Mouse (Mus musculus): ENCODE measurements at regions not wholly inside any gene's neighbourhood (a gene's known extent, or its start where the extent isn't known, plus 50 kb on each side); places are given as distances from the start of the nearest gene placed in this dataset.

DNA sequence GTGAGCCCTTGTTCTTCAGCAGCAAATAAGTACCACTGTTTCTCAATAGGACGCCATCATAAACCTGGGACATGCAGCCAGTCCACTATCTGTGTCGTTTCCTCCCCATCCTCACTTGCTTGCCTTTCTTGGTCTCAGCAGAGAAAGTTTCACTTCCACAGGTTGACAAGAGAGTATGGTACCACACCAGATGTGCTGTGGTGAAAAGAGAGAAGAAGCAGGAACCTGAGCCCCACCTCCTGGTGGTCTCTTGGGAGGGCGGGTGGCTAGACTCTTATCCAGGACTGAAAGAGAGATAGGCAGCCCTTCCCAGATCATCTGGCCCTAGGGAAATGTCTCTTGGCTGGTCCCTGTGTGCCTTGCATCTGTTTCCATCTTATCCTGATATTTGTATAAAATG is 133.1 kb upstream of the Zmiz1 start:
- DNase-seq (ENCODE audit: low read depth, low spot score) = no peak

DNA sequence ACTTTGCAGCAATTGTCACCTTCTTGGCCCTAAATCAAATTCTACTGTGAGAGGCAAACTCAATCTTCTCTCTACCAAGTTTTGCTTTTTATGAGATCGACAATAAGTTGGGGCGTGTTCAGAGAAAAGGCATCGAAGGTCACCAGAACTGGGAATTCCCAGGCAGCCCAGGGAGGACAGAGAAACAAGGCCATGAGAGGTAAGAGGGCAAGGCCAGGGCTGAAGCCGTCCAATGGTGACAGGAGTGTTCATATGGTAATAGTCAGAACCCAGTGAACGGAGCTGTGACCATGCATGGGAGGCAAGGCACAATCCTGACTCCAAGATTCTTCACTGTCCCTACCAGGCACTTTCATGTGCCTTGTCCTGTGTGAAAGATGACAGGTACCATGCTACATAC is 130.8 kb upstream of the Zmiz1 start:
- DNase-seq (ENCODE audit: low read depth, low spot score) = no peak

DNA sequence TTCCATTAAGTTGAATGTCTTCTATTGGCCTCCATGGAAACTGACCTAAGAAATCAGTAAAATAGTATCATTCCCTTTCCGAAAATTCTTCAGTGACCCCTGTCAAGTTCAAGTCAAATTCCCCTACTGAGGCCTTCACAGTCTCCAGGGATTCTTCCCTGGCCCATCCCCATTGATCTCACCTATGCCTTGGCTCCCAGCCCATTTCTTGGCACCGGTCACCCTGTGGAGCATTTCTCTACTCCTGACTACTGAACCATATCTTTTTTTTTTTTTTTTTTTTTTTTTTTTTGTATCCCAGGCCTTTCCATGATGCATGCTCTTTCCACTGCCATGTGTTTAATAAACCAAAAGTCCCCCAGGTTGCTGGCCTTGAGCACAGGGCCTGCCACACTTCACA is 124.8 kb upstream of the Zmiz1 start:
- DNase-seq (ENCODE audit: low read depth, low spot score) = no peak

DNA sequence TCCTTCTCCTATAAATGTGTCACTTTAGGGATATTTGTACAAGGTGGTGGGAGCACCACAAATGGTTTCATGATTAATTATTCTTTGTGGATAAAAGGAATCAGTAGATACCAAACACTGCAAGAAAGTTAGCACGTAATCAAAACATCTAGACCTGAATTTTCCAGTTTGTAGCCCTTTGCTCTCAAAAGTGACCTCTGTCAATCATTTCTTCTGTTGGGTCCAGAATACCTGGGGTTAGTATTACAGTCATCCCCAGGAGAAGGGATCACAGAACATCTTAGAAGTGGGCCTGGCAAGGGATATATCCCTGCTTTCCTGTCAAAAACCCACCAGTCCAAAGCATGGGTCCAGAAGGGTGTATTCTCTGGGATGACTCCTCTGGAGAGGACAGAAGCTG is 122.1 kb upstream of the Zmiz1 start:
- DNase-seq (ENCODE audit: low read depth, low spot score) = no peak

DNA sequence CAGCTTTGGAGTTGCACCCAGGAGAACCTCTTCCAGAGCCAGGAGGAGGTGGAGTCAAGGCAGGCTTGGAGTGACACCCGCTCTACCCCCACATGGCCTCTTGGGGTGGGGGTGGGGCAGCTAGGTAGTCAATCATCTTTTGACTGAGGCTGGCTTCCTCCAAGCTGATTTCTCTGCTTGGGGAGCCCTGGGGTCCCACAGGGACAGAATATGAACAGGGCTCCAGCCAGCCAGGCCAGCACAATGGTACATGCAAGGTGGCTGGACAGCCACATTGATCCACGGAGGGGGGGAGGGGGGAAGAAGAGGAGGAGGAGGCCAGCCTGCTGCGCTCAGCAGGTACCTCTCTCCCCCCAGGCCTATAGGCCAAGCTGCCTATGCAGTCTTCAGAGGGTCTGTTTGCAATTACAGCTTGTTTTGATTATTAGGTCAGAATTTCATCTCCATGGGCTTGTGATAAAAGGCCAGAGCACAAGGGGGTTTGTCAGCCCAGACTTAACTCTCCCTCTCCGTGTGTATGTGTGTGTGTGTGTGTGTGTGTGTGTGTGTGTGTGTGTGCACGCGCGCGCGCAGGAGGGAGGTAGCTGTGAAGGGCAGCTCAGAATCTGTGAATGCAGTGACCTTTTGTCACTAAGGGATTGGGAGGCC is 120.5 kb upstream of the Zmiz1 start:
- peak; percentile 59 for DNase-seq (ENCODE audit: low read depth, low spot score)

DNA sequence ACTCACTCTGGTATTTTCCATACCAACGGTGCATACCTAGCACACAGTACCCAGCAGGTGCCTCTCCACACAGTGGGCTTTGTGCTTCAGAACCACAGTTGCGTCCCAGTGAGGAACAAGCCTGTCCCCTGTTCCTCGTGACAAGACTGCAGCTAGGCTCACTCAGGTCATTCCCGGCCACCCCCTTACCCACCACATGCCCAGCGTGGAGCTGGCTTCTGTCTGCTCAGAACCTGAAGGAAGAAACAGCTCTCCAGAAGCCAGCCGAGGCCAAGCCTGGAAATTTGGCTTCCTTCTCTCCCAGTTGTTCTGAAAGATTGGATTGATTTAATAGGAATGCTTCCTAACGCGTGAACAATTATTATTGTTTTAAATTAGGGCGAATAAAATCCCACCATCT is 118.1 kb upstream of the Zmiz1 start:
- no peak for DNase-seq (ENCODE audit: low read depth, low spot score)

DNA sequence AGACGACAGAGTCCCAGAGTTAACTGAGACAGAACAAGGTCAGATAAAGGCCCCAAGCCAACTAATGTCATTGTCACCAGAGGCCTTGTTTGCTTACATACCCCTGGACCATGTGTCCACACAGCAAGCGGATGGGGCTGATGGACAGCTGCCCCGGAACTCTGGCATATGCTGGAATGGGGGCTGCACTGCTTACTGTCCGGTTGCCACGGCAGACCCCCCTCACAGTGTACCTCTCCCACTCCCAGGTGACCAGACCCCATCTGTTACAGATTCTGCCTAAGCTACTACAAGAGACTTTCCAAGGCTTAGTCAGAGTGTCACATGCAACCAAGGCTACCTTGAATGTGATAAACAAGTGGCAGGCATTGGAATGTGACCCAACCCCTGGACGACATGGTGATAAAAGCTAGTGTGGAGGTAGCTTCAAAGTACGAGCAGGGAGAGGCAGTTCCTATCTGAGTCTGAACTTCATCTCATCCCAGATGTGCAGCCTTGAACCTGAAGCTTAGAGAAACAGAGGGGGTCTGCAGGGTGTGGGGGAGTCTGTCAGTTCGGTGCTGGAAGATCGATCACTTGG is 117.0 kb upstream of the Zmiz1 start:
- DNase-seq (ENCODE audit: low read depth, low spot score) = no peak

DNA sequence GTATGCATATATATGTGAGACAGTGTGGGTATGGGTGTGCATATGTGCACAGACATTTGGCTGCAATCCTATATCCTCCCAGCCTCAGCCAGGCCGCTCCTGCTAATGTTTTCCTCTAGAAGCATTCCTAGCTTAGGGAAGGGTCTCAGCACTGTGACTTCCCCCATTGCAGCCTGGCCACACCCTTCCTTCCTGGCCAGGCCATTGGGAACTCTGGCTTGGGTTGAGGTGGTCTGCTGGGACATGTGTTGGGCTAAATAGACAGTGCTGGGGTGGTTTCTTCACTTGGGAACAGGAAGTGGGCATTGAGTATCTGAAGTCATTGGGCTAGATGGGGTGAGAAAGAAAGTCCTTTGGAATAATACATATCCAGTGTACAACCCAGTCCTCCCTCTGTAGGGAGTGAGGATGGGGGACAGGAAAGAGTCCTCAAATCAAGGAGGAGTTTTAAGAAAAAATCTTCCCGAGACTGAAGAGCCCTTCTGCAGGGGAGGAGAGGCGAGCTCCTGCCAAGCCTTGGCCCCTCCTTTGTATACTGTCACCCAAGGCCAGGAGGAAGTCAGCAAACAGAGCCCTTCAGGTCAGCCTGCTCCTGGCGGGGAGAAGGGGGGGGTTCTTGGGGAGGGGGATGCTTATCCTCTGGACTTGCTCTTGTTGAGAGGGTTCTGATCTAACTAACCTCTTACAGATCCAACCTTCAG is 116.0 kb upstream of the Zmiz1 start:
- no peak for DNase-seq (ENCODE audit: low read depth, low spot score)

DNA sequence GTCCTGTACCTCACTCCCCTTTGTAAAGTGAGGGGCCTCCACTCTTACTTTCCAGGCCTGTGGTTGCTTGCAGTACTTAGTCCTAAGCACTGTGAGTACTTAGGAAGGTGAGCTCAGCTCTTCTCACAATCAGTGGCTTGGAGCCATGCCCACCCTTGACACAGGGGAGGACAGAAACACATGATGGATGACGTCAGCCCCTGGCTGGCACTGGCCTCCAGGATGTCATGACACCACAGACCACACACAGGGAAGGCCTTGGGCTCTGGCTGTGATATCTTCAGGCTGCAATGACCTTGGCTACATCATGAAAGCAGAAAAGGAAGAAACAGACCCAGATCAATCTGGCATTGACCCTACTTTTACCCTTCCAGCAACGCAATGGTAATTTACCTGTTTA is 113.0 kb upstream of the Zmiz1 start:
- no peak for DNase-seq (ENCODE audit: low read depth, low spot score)

DNA sequence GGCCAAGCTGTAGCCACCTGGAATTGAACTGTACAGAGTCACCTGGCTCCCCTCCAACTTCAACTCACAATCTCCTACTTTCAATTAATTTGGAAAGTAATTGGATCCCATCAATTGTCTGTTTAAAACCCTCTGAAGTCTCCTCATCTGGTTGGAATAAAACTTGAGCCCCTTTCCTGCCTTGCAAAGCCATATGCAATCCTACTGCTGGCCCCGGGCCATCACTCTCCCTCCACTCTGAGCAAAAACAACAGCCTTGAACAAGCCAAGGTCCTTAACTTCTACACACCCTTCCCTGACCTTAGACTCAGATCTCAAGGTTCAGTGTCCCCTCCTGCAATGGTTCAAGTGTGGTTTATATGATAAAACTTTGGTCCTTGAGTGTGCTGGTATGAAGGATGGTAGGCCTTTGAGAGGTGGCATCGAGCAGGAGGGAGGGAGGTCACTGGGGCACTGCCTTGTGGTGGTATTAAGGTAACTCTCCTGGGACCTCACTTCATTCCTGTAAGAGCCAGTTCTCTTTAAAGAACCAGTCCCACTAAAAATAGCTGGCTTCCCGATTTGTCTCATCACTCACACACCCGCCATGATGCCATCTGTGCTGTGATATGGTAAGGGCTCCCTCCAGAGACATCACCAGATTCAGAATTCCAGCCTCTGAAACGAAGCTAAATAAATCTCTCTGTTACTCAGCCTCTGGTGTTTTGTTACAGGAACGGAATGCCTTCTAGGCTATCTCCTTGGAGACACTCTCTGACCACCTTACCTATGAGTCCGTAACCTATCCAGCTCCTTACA is 112.0 kb upstream of the Zmiz1 start:
- DNase-seq (ENCODE audit: low read depth, low spot score) = no peak

DNA sequence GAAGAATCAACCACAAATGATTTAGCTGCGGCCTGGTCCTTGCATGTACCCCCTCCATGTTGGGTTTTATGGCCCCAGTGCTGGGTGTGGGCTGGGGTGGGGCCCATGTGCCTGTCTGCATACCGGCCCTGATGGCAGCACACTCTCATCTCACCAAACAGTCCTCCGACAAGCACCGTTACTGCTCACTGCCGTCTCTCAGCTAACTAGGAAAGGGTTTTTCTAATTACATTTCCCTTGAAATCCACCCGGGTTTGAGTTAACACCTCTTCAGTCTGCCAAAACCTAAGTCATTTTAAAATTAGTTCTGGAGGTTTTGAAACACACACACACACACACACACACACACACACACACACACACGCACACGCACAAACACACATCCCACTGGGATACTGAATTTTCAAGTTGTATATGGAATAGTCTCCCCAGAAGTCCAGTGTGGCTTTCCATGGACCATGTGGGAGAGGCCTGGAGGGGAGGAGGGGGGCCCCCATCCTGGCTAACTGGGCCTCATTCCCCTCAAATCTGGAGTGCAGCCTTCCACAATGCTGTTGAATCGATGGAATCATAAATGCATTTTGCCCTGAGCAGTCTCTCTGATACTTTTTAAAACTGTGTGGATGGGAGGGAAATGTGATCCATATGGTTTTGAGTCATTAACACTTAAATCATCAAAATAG is 108.6 kb upstream of the Zmiz1 start:
- DNase-seq (ENCODE audit: low read depth, low spot score) = no peak

DNA sequence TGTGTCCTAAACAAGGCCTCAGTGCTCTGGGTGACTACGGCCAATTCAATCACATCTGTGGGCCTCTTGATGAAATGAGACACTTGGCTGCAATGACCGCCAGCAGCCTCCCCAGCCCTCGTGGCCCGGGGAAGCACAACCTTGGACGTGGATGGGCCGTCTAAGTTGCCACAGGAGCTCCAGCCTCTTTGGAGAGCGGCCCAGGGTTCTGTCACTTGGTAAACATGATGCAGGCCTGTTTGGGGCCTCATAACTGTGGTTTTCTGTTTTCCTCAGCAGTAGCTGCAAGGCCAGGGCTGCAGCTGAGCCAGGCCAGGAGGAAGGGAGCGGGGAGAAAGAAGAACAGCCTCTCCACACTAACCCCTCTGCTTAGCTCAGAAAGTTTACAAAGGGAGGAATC is 105.2 kb upstream of the Zmiz1 start:
- no peak for DNase-seq (ENCODE audit: low read depth, low spot score)

DNA sequence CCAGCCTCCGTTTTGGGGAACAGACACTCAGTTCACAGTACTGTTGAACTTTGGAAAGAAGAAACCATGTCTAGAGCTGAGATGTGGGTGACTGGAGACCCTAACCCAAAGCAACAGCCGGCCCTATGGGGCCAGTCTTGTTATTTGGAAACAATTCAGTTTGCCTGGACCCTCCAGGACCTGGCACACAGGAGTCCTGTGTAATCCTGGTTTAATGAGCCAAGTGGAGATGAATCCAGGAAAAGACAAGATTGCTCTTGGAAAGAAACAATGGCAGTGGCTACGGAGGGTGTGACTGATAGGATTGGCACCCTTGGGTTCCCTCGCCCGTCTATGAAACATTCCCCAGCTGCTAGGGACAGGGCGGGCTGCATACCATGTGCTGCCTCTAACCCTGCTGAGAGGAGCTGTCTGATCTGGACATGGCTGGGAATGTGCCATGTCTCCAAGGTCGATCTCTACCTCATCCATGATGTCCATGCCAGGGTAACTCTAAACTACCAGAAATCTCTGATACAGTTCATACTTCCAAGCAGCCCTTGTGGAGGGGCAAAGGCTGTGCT is 104.6 kb upstream of the Zmiz1 start:
- DNase-seq (ENCODE audit: low read depth, low spot score) = no peak

DNA sequence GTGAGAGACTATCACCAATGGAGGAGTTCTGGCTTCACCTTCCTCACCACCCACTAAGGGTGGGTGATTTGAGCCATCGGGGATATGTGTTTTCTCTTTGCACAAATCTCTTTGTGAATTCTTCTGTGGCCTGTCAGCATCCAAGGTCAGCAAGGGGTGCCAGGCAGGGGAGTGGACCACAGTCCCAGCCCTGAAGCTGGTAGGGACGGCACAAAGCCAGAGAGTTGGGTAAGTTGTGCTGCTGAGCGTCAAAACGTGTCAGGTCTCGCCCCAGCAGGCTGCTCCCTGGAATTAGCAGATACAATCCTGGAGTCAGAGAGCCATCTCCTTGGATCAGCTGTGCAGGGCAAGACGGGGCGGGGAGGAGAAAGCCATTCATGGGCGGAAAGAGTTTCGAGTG is 101.2 kb upstream of the Zmiz1 start:
- DNase-seq (ENCODE audit: low read depth, low spot score) = no peak

DNA sequence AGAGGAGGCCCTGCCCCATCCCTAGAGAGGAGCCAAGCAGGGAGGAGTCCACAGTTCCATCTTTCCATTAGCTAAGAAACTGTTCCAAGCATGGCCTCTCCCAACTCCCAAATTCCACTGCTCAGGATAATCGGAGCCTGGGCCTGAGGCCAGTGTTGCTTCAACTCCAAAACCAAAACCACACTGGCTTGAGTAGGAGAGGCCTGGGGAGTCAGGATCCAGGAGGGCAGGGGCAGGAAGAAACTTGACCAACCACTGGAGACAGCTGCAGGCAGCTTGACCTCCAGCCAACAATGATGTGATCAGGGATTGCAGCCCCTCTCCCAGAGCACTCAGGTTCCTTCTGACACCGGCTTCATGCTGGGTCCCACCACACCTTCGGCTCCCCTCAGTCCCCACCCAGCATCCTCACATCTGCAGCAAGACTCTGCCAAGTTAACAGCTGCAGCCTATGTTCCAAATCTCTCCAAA is 99.1 kb upstream of the Zmiz1 start:
- DNase-seq (ENCODE audit: low read depth, low spot score) = no peak

DNA sequence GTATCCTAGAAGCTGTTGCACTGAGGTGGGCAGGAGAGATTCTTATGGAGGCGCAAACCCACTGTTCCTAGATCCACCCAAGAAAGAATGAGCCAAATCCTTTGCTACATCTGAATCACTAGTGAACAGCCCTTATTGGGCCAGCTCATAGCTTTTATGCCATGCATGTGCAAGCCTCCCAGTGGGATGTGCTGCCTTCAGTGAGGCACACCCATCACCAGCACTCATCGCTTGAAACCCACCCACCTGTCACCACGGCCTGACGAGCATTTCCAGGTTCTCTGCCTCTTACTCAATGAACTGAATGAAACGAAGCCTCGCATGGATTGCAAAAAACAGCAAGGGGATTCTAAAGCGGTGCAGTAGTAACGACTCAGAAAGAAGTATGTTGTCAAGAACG is 98.3 kb upstream of the Zmiz1 start:
- no peak for DNase-seq (ENCODE audit: low read depth, low spot score)

DNA sequence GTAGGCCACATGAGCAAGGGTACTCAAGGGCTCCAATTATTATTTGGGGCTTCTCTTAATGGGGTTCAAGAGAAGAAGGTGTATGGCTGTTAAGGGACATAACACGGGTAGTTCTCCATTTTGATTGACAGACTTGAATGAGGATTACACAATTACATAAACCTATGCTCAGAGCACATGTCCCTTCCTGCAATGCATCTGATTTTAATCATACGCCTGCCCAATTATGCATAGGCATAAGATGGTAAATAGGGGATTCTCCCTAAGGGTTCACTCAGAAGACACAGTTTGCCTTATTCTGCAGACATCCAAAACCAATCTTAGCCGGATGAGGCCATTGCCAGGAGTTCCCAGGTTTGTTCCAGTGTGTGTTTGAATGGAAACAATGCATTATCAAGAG is 97.9 kb upstream of the Zmiz1 start:
- no peak for DNase-seq (ENCODE audit: low read depth, low spot score)

DNA sequence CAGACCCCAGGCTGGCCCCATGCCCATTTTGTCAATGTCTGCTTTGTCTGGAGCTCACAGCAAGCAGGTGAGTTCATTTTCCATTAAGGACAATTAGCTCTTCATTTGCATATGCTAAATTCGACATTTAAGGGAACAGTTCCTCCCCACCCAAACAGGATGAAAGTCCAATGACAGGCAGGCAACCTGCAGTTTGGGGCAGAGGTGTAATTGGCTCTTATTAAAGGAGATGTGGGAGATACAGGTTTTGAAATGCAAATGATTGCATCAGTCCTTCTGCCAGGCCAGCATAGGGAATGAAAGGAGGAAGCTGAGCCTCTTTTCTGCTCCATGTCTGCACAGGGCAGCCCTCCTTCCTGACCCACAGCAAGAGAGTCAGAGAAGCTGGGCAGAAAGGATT is 96.2 kb upstream of the Zmiz1 start:
- peak; percentile 76 for DNase-seq (ENCODE audit: low read depth, low spot score)

DNA sequence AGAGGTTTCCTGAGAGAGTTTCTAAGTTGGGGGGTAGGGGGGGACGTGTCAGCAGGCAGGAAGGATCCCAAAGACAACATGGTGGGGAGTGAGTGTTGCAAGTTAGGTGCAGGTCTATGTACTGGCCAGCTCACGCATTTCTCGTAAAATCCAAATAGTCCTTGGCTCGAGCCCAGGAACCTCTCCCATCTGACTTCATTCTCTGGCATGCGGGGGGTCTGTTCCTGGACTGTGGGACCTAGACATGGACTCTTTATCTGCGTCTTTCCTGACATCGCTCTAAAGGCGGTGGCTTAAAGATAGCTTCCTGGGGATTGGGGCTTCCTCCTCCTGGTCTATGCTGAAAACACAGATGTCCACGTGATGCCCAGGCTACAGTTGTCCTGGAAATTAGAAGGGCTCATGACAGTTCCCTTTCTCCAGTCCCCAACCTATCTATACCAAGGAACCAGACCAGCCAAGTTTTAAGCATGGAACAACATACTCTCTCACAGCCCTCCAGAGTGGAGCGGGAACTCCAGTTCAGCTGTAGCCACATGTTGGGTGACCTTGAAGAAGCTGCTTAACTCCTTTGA is 93.7 kb upstream of the Zmiz1 start:
- no peak for DNase-seq (ENCODE audit: low read depth, low spot score)

DNA sequence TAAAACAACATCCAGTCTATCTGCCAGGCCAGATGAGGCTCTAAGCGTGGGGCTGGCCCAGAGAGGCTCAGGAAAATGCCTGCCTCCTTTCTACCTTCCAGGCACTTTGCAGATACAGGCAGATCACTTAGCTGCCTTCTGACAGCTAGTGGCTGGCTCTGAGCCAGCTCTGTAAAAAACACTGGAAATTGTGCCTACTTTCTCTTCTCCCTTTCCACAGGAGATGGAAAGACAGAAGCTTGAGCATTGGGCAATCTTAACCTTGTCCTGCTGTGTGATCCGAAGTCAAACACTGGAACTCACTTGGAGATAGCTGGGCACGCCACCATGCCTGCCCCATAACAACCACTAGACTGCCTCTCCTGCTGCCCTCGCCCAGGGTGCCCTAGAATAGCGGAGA is 93.0 kb upstream of the Zmiz1 start:
- DNase-seq (ENCODE audit: low read depth, low spot score) = no peak

DNA sequence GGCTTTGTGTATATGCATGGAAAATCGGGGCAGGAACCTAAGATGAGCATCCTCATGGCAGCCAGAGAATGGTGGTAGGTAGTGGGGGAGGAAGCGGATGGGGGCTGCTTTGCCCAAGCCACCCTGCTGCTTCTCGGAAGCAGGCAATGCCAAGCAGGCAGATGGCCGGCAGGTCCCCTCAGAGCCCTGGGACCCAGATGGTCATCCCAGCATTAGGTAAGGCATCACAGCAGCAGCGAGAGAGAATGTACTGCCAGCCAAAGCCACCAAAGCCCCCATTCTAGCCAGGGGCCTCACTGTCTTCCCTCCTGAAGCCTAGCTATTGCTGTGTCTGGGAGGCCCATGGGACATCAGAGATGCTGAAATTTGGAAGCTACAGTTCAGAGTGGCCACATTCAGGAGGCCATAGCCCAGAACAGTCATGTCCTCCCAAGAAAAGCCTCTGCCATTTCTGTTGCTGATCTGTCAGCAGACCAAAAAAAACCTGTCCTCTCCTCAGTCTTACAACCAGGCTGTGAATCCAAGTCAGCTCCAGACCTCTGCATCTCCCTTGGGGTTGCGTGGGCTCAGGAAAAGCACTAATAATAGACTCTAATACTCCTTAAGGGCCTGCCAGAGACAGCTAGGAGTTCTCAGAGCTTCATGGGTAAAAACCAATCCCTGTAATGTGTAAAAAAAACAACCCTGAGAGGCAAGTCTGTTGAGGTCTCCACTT is 88.5 kb upstream of the Zmiz1 start:
- no peak for DNase-seq (ENCODE audit: low read depth, low spot score)
